Mouse (Mus musculus) testis, adult 2 months (tissue): Measurements from ENCODE around the gene Zfp92.

Source experiments
- CTCF ChIP-seq: fragments of 200-500 bp; IDR thresholded peaks from 2 replicates; pipeline ENCODE4 v1.5.1; 2012; ENCODE audit warnings: low read depth, mild to moderate bottlenecking, inconsistent platforms, low read length, moderate library complexity; ENCODE audit not compliant: control insufficient read depth, insufficient read depth, insufficient replicate concordance
- POLR2A ChIP-seq: fragments of 200-500 bp; IDR thresholded peaks from 2 replicates; pipeline ENCODE4 v1.6.1; 2012; ENCODE audit warnings: low read depth, mild to moderate bottlenecking, inconsistent platforms, low read length, moderate library complexity; ENCODE audit not compliant: control insufficient read depth

DNA sequence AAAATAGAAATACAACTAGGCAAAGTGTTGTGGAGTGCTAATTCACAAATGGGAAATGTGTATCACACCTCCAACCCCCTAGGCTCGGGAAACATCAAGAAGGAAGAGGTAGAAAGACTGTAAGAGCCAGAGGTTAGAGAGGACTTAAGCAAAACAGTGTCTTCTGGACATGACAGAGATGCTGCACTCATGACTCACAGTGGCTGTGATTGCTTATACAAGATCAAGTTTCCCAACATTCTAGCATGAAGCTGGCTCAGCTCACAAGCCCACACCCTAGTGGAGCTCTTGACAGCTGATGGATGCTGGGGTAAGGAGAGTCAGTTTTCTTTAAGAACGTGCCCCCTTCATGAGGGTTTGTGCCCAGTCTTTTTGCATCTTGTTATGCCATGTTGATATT lies 30.5 kb downstream of the Zfp92 start:
- TF ChIP-seq POLR2A (no peak), CTCF (no peak)
